Mouse (Mus musculus): ENCODE data around the gene Dhx37.

Dhx37 gene

GRCm38 (mm10) chr5:125368156-125368555, 65.8 kb downstream of the Dhx37 start:
- peak; percentile 66 for DNase-seq (ENCODE audit: extremely low read depth, insufficient read length, low spot score)

GRCm38 (mm10) chr5:125364851-125365429, 69.0 kb downstream of the Dhx37 start:
- no peak for DNase-seq (ENCODE audit: extremely low read depth, insufficient read length, low spot score)

- DNase-seq (ENCODE audit: extremely low read depth, insufficient read length, low spot score), result no peak
Observed at GRCm38 (mm10) chr5:125363894-125364293, 70.0 kb downstream of the Dhx37 start.

Measured in 3134 (cell line).